Mouse (Mus musculus) liver, embryonic 14.5 days (tissue): ENCODE results near the gene Dennd2a. TPM values are rescaled to one million over a fixed set of nuclear protein-coding genes. Genes with fewer than 3 reads are reported as not detected.

Experiments used
- ATAC-seq: fragments of 200-750 bp; cut with Nextera tagmentation; 2 replicates; pipeline ENCODE4 v1.8.0; 2017; ENCODE audit warnings: moderate number of reproducible peaks, mild to moderate bottlenecking, moderate library complexity; ENCODE audit not compliant: insufficient read depth
- DNase-seq, 3 experiments: peaks; one replicate each; pipeline ENCODE4 v3.0.0-alpha.2; 2012 to 2013; ENCODE audit warnings: low read depth in 3 of 3, low spot score in 3 of 3
- H3K27ac ChIP-seq: fragments of 300-500 bp; sonication (generic); 2 replicates; pipeline ENCODE4 v1.5.1; 2014; ENCODE audit warnings: moderate library complexity, mild to moderate bottlenecking, control low read depth, inconsistent platforms
- H3K27me3 ChIP-seq: fragments of 300-500 bp; sonication (generic); 2 replicates; pipeline ENCODE4 v1.6.1; 2014; ENCODE audit warnings: mild to moderate bottlenecking, low read length, moderate library complexity; ENCODE audit not compliant: control insufficient read depth, insufficient read depth
- H3K36me3 ChIP-seq: fragments of 300-500 bp; sonication (generic); replicated peaks from 2 replicates; pipeline ENCODE4 v1.6.1; 2014; ENCODE audit warnings: low read depth; ENCODE audit not compliant: control insufficient read depth, insufficient read depth
- H3K4me1 ChIP-seq, 2 experiments: fragments of 200-500 bp in 1 of 2; fragments of 300-500 bp in 1 of 2; sonication (generic) in 1 of 2; replicated peaks; 2 replicates each; pipeline ENCODE4 v1.6.1; 2012 to 2014; ENCODE audit warnings: antibody characterized with exemption in 1 of 2, inconsistent platforms in 1 of 2, low read length in 1 of 2; ENCODE audit not compliant: control insufficient read depth in 2 of 2, insufficient read depth in 2 of 2
- H3K4me2 ChIP-seq: fragments of 300-500 bp; sonication (generic); 2 replicates; pipeline ENCODE4 v1.6.1; 2014; ENCODE audit warnings: low read depth, mild to moderate bottlenecking, control low read depth, moderate library complexity
- H3K4me3 ChIP-seq, 2 experiments: fragments of 200-500 bp in 1 of 2; fragments of 300-500 bp in 1 of 2; sonication (generic) in 1 of 2; 2 replicates each; pipeline ENCODE4 v1.5.1; 2012 to 2014; ENCODE audit warnings: low read depth in 2 of 2, low read length in 2 of 2, mild to moderate bottlenecking in 2 of 2, control low read depth in 1 of 2, inconsistent platforms in 1 of 2, moderate library complexity in 1 of 2; ENCODE audit not compliant: insufficient read depth in 1 of 2
- H3K9ac ChIP-seq: fragments of 300-500 bp; sonication (generic); replicated peaks from 2 replicates; pipeline ENCODE4 v1.6.1; 2014; ENCODE audit warnings: mild to moderate bottlenecking, control low read depth, moderate library complexity
- H3K9me3 ChIP-seq: fragments of 300-500 bp; sonication (generic); 2 replicates; pipeline ENCODE4 v1.6.1; 2016; ENCODE audit warnings: low read length, mixed read lengths; ENCODE audit not compliant: control insufficient read depth
- CTCF ChIP-seq: IDR thresholded peaks from 2 replicates; pipeline ENCODE4 v1.5.1; 2016; ENCODE audit warnings: antibody characterized with exemption, low read depth, control low read depth
- EP300 ChIP-seq: IDR thresholded peaks from 2 replicates; pipeline ENCODE4 v1.6.1; 2016; ENCODE audit warnings: antibody characterized with exemption, low read depth
- WGBS: fragments of 180-500 bp; shearing (Covaris S2); extraction: QIAGEN DNeasy Blood & Tissue Kit; methylation state at CpG from one replicate; pipeline ENCODE4 v1.1.7; 2014; ENCODE audit not compliant: insufficient replicate concordance; 5-methylcytosine and 5-hydroxymethylcytosine counted together
- polyA plus RNA-seq, 2 experiments: library from polyadenylated mRNA; depleted of rRNA in 1 of 2; stranded (reverse) in 1 of 2; unstranded in 1 of 2; fragments of >200 nt; fragmentation: Nextera tagmentation in 1 of 2; extraction: Ambion mirVana in 1 of 2; gene quantifications; 2 replicates each; pipeline versions ENCODE4 v1.2.1 to v1.2.3; 2012 to 2014

Gene Dennd2a
- polyA plus RNA-seq, 2 experiments, result 1.0 to 1.4 TPM

DNA sequence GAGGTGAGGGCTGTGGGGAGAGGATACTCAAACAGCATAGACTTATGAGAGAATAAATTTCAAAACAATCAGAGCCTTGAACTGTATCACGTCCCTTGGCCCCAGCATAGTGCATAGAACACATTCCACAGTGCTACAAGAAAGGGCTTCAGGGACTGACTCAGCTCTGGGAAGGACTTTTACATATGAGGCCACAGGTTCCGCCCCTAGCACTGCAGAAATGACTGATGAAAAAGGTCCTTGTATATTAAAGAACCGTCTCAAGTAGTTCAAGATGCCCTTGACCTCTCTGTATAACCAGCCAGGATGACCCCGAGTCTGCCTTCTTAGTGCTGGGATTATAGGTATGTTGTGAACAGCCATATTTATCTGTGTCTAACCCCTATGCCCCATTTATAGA is 85.4 kb downstream of the Dennd2a start:
- Histone ChIP-seq H3K4me1 (no peaks in the 10 kb centered on the region), H3K9me3 (no peaks in the 10 kb centered on the region), H3K27ac (no peak overlapping the region), H3K4me3 (no peak overlapping the region), H3K9ac (no peak overlapping the region), H3K4me2 (no peak overlapping the region), H3K27me3 (no peaks in the 10 kb centered on the region), H3K36me3 (no peaks in the 10 kb centered on the region)
- TF ChIP-seq CTCF, result no peak
- TF ChIP-seq EP300, result no peak
- ATAC-seq, result no peak
- 61% methylated on average over 4 of the region's 4 CpGs for WGBS
- DNase-seq, result no peak

DNA sequence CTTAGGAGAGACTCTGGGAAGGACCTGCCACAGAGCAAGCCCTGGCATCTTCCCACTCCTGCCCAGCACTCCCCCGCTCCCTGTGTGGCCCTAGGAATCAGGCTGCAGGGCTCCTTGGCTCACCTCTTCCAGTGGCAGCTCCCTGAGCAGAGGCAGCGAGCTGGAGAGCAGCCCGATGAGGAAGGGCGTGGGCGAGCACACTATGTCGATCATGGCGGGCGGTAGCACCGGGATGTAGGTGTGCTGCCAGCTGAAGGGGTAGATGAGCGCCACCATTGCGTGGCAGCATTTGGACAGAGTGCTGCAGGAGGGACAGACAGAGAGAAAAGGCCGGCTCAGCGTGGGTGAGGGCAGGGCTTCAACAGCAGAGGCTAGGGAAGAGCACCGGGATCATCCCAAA is 87.6 kb downstream of the Dennd2a start:
- H3K36me3 ChIP-seq, result no peaks in the 10 kb centered on the region
- H3K4me2 ChIP-seq, result no peak overlapping the region
- DNase-seq, result no peak
- H3K27me3 ChIP-seq, result no peaks in the 10 kb centered on the region
- no peaks in the 10 kb centered on the region for H3K4me1 ChIP-seq
- TF ChIP-seq CTCF, result no peak
- no peak for TF ChIP-seq EP300
- no peak overlapping the region for H3K9ac ChIP-seq
- ATAC-seq, result no peak
- H3K9me3 ChIP-seq, result no peaks in the 10 kb centered on the region
- no peak overlapping the region for H3K4me3 ChIP-seq
- 77% methylated on average over 14 of the region's 14 CpGs for WGBS
- H3K27ac ChIP-seq, result no peak overlapping the region

DNA sequence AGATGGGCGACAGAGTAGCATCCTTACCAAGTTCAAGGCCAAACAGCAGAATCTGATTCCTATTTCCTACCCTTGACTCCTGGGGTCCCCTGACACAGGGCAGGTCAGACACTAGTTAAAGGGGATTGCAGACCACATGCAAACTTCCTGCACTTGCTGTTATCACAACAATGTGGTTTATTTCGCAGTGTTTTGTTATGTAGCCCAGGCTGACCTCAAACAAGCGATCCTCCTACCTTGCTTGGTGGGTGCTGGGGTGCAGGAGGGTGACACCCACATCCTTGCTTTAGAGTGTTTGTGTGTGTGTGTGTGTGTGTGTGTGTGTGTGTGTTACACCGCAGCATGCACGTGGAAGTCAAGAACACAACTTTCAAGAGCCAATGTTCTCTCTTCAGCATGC is 88.2 kb downstream of the Dennd2a start:
- Histone ChIP-seq H3K4me1 (no peaks in the 10 kb centered on the region), H3K4me3 (no peak overlapping the region), H3K9me3 (no peaks in the 10 kb centered on the region), H3K4me2 (no peak overlapping the region), H3K36me3 (no peaks in the 10 kb centered on the region), H3K27ac (no peak overlapping the region), H3K9ac (no peak overlapping the region), H3K27me3 (no peaks in the 10 kb centered on the region)
- ATAC-seq (no peak), DNase-seq (no peak)
- TF ChIP-seq EP300 (no peak), CTCF (no peak)
- WGBS, result 48% methylated on average over 5 of the region's 5 CpGs

DNA sequence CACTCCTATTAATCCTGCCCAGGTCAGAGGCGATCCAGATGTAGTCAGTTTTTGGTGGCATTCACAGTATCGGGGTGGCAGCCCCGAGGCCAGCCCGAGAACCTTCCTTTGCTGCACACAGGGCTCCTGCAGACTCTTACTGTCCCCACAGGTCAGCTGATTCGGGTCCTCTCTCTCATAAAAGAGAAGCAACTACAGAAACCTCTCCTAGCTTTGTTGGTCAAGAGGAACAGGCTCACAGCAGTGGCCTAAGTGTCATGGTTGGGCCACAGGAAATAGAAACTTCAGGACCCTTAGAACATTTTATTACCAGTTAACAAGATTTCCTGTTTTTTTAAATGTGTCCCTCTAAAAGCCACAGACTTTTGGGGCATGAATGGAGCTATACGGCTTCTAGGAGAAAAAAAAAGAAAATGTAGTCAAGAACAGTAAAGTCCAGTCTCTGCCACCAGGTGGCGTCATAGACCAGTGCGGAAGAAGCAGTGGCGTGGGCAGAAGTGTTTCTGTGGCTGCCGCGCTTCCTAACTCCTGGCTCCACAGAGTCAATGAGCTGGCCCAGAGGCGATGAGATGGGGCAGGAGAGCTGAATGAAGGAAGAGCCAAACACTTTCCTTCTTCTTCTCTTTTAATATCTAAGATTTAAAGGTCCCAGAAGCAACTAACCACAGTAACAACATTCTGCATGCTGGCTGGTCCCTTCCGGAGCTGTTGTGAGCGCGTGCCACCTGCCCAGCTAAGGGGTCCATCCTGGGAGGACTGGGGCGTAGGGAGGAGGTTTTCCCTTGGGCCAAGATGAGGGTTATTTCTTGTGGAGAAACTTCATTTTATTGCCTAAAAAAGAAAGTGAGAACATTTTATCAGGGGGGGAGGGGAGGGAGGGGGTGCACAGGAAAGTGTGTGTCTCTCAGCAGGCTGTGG is 94.8 kb downstream of the Dennd2a start:
- WGBS, result 37% methylated on average over 16 of the region's 16 CpGs
- ATAC-seq, result no peak

DNA sequence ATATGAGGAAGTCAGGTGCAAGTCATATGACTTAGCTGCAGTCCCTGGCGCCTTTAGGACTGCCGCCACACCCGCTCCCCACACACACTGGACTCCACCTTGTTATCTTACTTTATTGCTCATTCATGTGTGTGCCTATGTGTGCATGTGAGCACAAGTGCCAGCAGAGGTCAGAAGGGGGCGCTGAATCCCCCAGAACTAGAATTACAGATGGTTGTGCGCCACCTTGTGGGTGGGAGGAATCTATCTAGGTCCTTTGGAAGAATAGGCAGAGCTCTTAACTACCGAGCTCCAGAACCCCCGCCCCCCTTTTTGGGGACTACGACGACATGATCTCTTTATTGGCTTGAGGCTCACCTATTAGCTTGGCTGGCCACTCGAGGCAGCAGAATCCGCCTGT is 97.6 kb downstream of the Dennd2a start:
- DNase-seq, result no peak
- no peak overlapping the region for H3K9ac ChIP-seq
- no peaks in the 10 kb centered on the region for H3K4me1 ChIP-seq
- no peaks in the 10 kb centered on the region for H3K27me3 ChIP-seq
- H3K4me2 ChIP-seq, result no peak overlapping the region
- H3K27ac ChIP-seq, result no peak overlapping the region
- TF ChIP-seq EP300, result no peak
- peak; percentile 55 for TF ChIP-seq CTCF
- 84% methylated on average over 11 of the region's 11 CpGs for WGBS
- H3K9me3 ChIP-seq, result no peaks in the 10 kb centered on the region; the same call in 1 of the 2 replicates
- no peaks in the 10 kb centered on the region for H3K36me3 ChIP-seq
- H3K4me3 ChIP-seq, result no peak overlapping the region
- no peak for ATAC-seq

More for the DNA sequence above, 94.8 kb downstream of the Dennd2a start:
- Histone ChIP-seq H3K4me3 (0 out of 4 replicates have a peak overlapping the region, but pooled peaks of 1 of the 2 experiments have one; percentile 3), H3K27me3 (no peaks in the 10 kb centered on the region), H3K9ac (0 out of 2 replicates have a peak overlapping the region, but pooled peaks have one; percentile 9), H3K4me2 (peak overlapping the region; percentile 50), H3K36me3 (no peaks in the 10 kb centered on the region), H3K9me3 (no peaks in the 10 kb centered on the region; the same call in 1 of the 2 replicates), H3K4me1 (no peaks in the 10 kb centered on the region), H3K27ac (no peak overlapping the region)
- TF ChIP-seq CTCF (peak; percentile 91), EP300 (no peak)
- peak; percentile 47 to 53 (median 49) for DNase-seq
